Comparison of ENCODE assay signal across 9 mouse cellular contexts in genomic region chr5:134500062-134500461, GRCm38 (mm10). TPM values are rescaled to one million over a fixed set of nuclear protein-coding genes. Genes with fewer than 3 reads are reported as not detected.
DNase-seq lines count a peak whose midpoint lies in the region; ATAC-seq and TF ChIP-seq lines count a peak whose summit lies in the region.
"Had no signal": no experiment of that assay in that cellular context is flagged by ENCODE, and none has a peak within 500 bp of the region (broad histone marks: within the 10 kb centered on the region; RNA-seq: fewer than 3 reads in every experiment).

No protein-coding gene starts in this region.

- peak; percentile 77 for DNase-seq in intestine, embryonic 14.5 days (ENCODE audit: low spot score)
- DNase-seq in CH12.LX (ENCODE audit: extremely low read depth), result no peak
- DNase-seq in adrenal gland, postnatal 25 days, result peak; percentile 65
- peak; percentile 64 for DNase-seq in embryonic facial prominence, embryonic 11.5 days (ENCODE audit: low spot score)
- DNase-seq in left cerebral cortex, adult 2 months (ENCODE audit: extremely low spot score in 1 of 2, low spot score in 2 of 2), result peak; percentile 59 to 68
- DNase-seq in urinary bladder, postnatal 36 days (ENCODE audit: low spot score in 2 of 2), result peak; percentile 33 to 58

- in situ Hi-C loops in CH12.LX (cut with MboI; ENCODE audit: low pct_ligation_motif_present, low pct_unique_long_range_greater_than_20kb, low sequenced_read_pairs), result no loop called here

- peak; percentile 57 to 65 for TF ChIP-seq CTCF in CH12.LX (conservative IDR thresholded peaks at IDR 0.05 in 1 of 2, IDR thresholded peaks at IDR 0.05 in 1 of 2; ENCODE audit: low read depth in 2 of 2, low read length in 2 of 2)
- peak; percentile 78 for TF ChIP-seq CTCF in left cerebral cortex, adult 2 months (IDR thresholded peaks at IDR 0.05)

- intact Hi-C loops in left cerebral cortex, adult 2 months (cut with DNase I), result loop anchor here (2.0 kb wide), 1 partner anchor 47 kb away; no protein-coding TSS in a partner anchor

- no peak overlapping the region for H3K9ac ChIP-seq in intestine, embryonic 14.5 days (ENCODE audit: low read length)
- H3K9ac ChIP-seq in intestine, embryonic 16.5 days (ENCODE audit: low read depth, low read length), result no peak overlapping the region
- no peak overlapping the region for H3K9ac ChIP-seq in CH12.LX (ENCODE audit: insufficient read depth, low read depth)
- no peak overlapping the region for H3K9ac ChIP-seq in embryonic facial prominence, embryonic 11.5 days (replicated peaks; ENCODE audit: low read length)

- H3K27ac ChIP-seq in intestine, embryonic 14.5 days (ENCODE audit: low read depth), result no peak overlapping the region
- no peak overlapping the region for H3K27ac ChIP-seq in intestine, embryonic 16.5 days (ENCODE audit: low read length)
- no peak overlapping the region for H3K27ac ChIP-seq in CH12.LX (ENCODE audit: insufficient read depth, low read depth)
- H3K27ac ChIP-seq in embryonic facial prominence, embryonic 11.5 days (replicated peaks; ENCODE audit: low read depth, low read length), result no peak overlapping the region
- no peak overlapping the region for H3K27ac ChIP-seq in left cerebral cortex, adult 2 months

- TF ChIP-seq RAD21 in CH12.LX (IDR thresholded peaks at IDR 0.05; ENCODE audit: low read depth, low read length), result peak; percentile 39

- no peaks in the 10 kb centered on the region for H3K4me1 ChIP-seq in intestine, embryonic 14.5 days (replicated peaks; ENCODE audit: control insufficient read depth, insufficient read depth, low read length)
- H3K4me1 ChIP-seq in intestine, embryonic 16.5 days (ENCODE audit: control insufficient read depth, insufficient read depth, low read length), result no peaks in the 10 kb centered on the region
- peaks cover under 1 to 11% of the 10 kb centered on the region in 2 experiments; a peak in 2 of 4 replicates for H3K4me1 ChIP-seq in CH12.LX (ENCODE audit: control insufficient read depth in 1 of 2, insufficient read depth in 2 of 2)
- no peaks in the 10 kb centered on the region for H3K4me1 ChIP-seq in embryonic facial prominence, embryonic 11.5 days (ENCODE audit: control insufficient read depth, insufficient read depth, low read length)

- H3K36me3 ChIP-seq in intestine, embryonic 14.5 days (ENCODE audit: control insufficient read depth, insufficient read depth, low read length), result peaks cover 62% of the 10 kb centered on the region
- H3K36me3 ChIP-seq in intestine, embryonic 16.5 days (ENCODE audit: control insufficient read depth, insufficient read depth, low read length), result peaks cover 14% of the 10 kb centered on the region
- H3K36me3 ChIP-seq in CH12.LX (replicated peaks in 1 of 2; ENCODE audit: control insufficient read depth in 1 of 2, insufficient read depth in 1 of 2, low read length in 1 of 2), result peaks cover 0 to 82% of the 10 kb centered on the region in 2 experiments
- peaks cover 13% of the 10 kb centered on the region for H3K36me3 ChIP-seq in embryonic facial prominence, embryonic 11.5 days (replicated peaks; ENCODE audit: control insufficient read depth, insufficient read depth, low read depth, low read length)

- dilution Hi-C loops in CH12.LX (cut with MboI; ENCODE audit: extremely low pct_ligation_motif_present, extremely low pct_unique_long_range_greater_than_20kb, low sequenced_read_pairs), result no loop called here

- no peak overlapping the region for H3K4me2 ChIP-seq in intestine, embryonic 14.5 days (ENCODE audit: low read length)
- no peak overlapping the region for H3K4me2 ChIP-seq in intestine, embryonic 16.5 days (ENCODE audit: low read depth, low read length)
- no peak overlapping the region for H3K4me2 ChIP-seq in CH12.LX (ENCODE audit: insufficient read depth, low read depth, poor library complexity, severe bottlenecking)
- H3K4me2 ChIP-seq in embryonic facial prominence, embryonic 11.5 days (ENCODE audit: low read depth, low read length), result no peak overlapping the region

- no peaks in the 10 kb centered on the region for H3K79me2 ChIP-seq in CH12.LX (replicated peaks; ENCODE audit: control insufficient read depth, extremely low read depth, insufficient read depth, poor library complexity, severe bottlenecking)

- no peak for TF ChIP-seq EP300 in CH12.LX (IDR thresholded peaks at IDR 0.05; ENCODE audit: low read length)

- H3K9me3 ChIP-seq in intestine, embryonic 14.5 days (ENCODE audit: control insufficient read depth, low read length), result no peaks in the 10 kb centered on the region
- no peaks in the 10 kb centered on the region for H3K9me3 ChIP-seq in intestine, embryonic 16.5 days (ENCODE audit: control insufficient read depth, low read length)
- H3K9me3 ChIP-seq in CH12.LX (replicated peaks; ENCODE audit: low read length), result no peaks in the 10 kb centered on the region
- H3K9me3 ChIP-seq in embryonic facial prominence, embryonic 11.5 days (replicated peaks; ENCODE audit: control insufficient read depth, low read length), result no peaks in the 10 kb centered on the region

- no peaks in the 10 kb centered on the region for H3K27me3 ChIP-seq in intestine, embryonic 14.5 days (replicated peaks; ENCODE audit: control insufficient read depth, insufficient read depth, low read length)
- no peaks in the 10 kb centered on the region for H3K27me3 ChIP-seq in intestine, embryonic 16.5 days (replicated peaks; ENCODE audit: control insufficient read depth, insufficient read depth, low read length)
- H3K27me3 ChIP-seq in CH12.LX (replicated peaks), result no peaks in the 10 kb centered on the region
- no peaks in the 10 kb centered on the region for H3K27me3 ChIP-seq in embryonic facial prominence, embryonic 11.5 days (ENCODE audit: control insufficient read depth, insufficient read depth, low read length)

- no peak for ATAC-seq in intestine, embryonic 14.5 days (replicated peaks; ENCODE audit: low FRiP score, low TSS enrichment, low read depth)
- ATAC-seq in intestine, embryonic 16.5 days, result no peak
- ATAC-seq in embryonic facial prominence, embryonic 11.5 days (replicated peaks; ENCODE audit: insufficient number of reproducible peaks, low FRiP score, low TSS enrichment, low read depth), result no peak
- ATAC-seq in neutrophil, adult 5-6 weeks (ENCODE audit: extremely low read depth, insufficient number of reproducible peaks, low FRiP score, poor library complexity, severe bottlenecking), result peak; percentile 38; the same call in 1 of the 2 replicates

- TF ChIP-seq POLR2A in CH12.LX (IDR thresholded peaks at IDR 0.05; ENCODE audit: low read depth, low read length), result no peak

- WGBS in intestine, embryonic 14.5 days, result 72% methylated on average over 4 of the region's 4 CpGs
- 74% methylated on average over 4 of the region's 4 CpGs for WGBS in intestine, embryonic 16.5 days
- 87% methylated on average over 4 of the region's 4 CpGs for WGBS in embryonic facial prominence, embryonic 11.5 days

- H3K4me3 ChIP-seq in intestine, embryonic 14.5 days (ENCODE audit: low read depth, low read length), result no peak overlapping the region
- H3K4me3 ChIP-seq in intestine, embryonic 16.5 days (ENCODE audit: low read length), result no peak overlapping the region
- no peak overlapping the region for H3K4me3 ChIP-seq in CH12.LX (replicated peaks in 1 of 3; ENCODE audit: low read depth in 2 of 3, low read length in 2 of 3, poor library complexity in 1 of 3)
- H3K4me3 ChIP-seq in embryonic facial prominence, embryonic 11.5 days (ENCODE audit: low read depth, low read length), result no peak overlapping the region
- no peak overlapping the region for H3K4me3 ChIP-seq in left cerebral cortex, adult 2 months

TF ChIP-seq in CH12.LX, 34 proteins besides CTCF, POLR2A, EP300 and RAD21:
- no peak for TF ChIP-seq MXI1 (IDR thresholded peaks at IDR 0.05; ENCODE audit: low read depth, low read length)
- peak; percentile 59 for TF ChIP-seq SMC3 (IDR thresholded peaks at IDR 0.05; ENCODE audit: low read depth, low read length)

RNA-seq across cellular contexts. Expression of gene Gtf2ird1, which starts 43.5 kb away (rescaled TPM):
- polyA plus RNA-seq in intestine, embryonic 14.5 days (2014; fragmentation: Nextera tagmentation; extraction: Ambion mirVana), result 85.9 and 101 TPM in 2 replicates
- polyA plus RNA-seq in intestine, embryonic 16.5 days (2015; fragmentation: Nextera tagmentation; extraction: Ambion mirVana), result 66.5 and 66.6 TPM in 2 replicates
- total RNA-seq in CH12.LX (2012; rRNA removed) (12.2 and 13.1 TPM in 2 replicates), CH12.LX (2014; rRNA removed) (12.8 and 13.3 TPM in 2 replicates)
- 32.0 and 39.0 TPM in 2 replicates for polyA plus RNA-seq in CH12.LX (2012; ENCODE audit: insufficient read length, low read depth)
- total RNA-seq in adrenal gland, postnatal 25 days (2021), result 52.0 and 80.0 TPM in 2 replicates
- polyA plus RNA-seq in embryonic facial prominence, embryonic 11.5 days (2014; fragmentation: Nextera tagmentation; extraction: Ambion mirVana), result 99.8 and 104 TPM in 2 replicates
- 10 to 100 TPM; 46.9 to 47.0 TPM for total RNA-seq in left cerebral cortex, adult 2 months (2021)
- not detected in 2 replicates for total RNA-seq in neutrophil, adult 5-6 weeks (2017)

RNA-seq across cellular contexts. Expression of gene Clip2, which starts 52.2 kb away (rescaled TPM):
- 4.7 and 4.8 TPM in 2 replicates for polyA plus RNA-seq in intestine, embryonic 14.5 days (2014; fragmentation: Nextera tagmentation; extraction: Ambion mirVana)
- polyA plus RNA-seq in intestine, embryonic 16.5 days (2015; fragmentation: Nextera tagmentation; extraction: Ambion mirVana), result 3.8 and 4.3 TPM in 2 replicates
- 6.5 and 8.7 TPM in 2 replicates for total RNA-seq in CH12.LX (2012; rRNA removed)
- total RNA-seq in CH12.LX (2014; rRNA removed), result 4.7 and 5.4 TPM in 2 replicates
- 15.7 and 16.7 TPM in 2 replicates for polyA plus RNA-seq in CH12.LX (2012; ENCODE audit: insufficient read length, low read depth)
- 13.9 and 17.8 TPM in 2 replicates for total RNA-seq in adrenal gland, postnatal 25 days (2021)
- 4.6 and 5.5 TPM in 2 replicates for polyA plus RNA-seq in embryonic facial prominence, embryonic 11.5 days (2014; fragmentation: Nextera tagmentation; extraction: Ambion mirVana)
- total RNA-seq in left cerebral cortex, adult 2 months (2021), result 100 to 1,000 TPM; 116 to 123 TPM
- 10.4 and 28.0 TPM in 2 replicates for total RNA-seq in neutrophil, adult 5-6 weeks (2017)

RNA-seq across cellular contexts. Expression of gene Syna, which starts 59.9 kb away (rescaled TPM):
- polyA plus RNA-seq in intestine, embryonic 14.5 days (2014; fragmentation: Nextera tagmentation; extraction: Ambion mirVana), result 0.08 TPM in 1 of 2 replicates, not detected in the other
- not detected in 2 replicates for polyA plus RNA-seq in intestine, embryonic 16.5 days (2015; fragmentation: Nextera tagmentation; extraction: Ambion mirVana)
- total RNA-seq in CH12.LX (2012; rRNA removed) (0.08 and 0.13 TPM in 2 replicates), CH12.LX (2014; rRNA removed) (0.13 TPM in 1 of 2 replicates, not detected in the other)
- polyA plus RNA-seq in CH12.LX (2012; ENCODE audit: insufficient read length, low read depth), result 2.3 and 4.0 TPM in 2 replicates
- total RNA-seq in adrenal gland, postnatal 25 days (2021), result not detected in 2 replicates
- polyA plus RNA-seq in embryonic facial prominence, embryonic 11.5 days (2014; fragmentation: Nextera tagmentation; extraction: Ambion mirVana), result 0.14 TPM in 1 of 2 replicates, not detected in the other
- total RNA-seq in left cerebral cortex, adult 2 months (2021), result under 1 TPM; 0.21 to 0.34 TPM
- not detected in 2 replicates for total RNA-seq in neutrophil, adult 5-6 weeks (2017)
- polyA plus RNA-seq: liver, embryonic 16.5 days had no signal
